Mouse (Mus musculus) E14TG2a.4 (cell line): Measurements from ENCODE around the gene Ermap.

Experiments
- CTCF ChIP-seq: conservative IDR thresholded peaks from 2 replicates; pipeline ENCODE4 v1.5.1; 2014; ENCODE audit warnings: low read length
- NANOG ChIP-seq: IDR thresholded peaks from 2 replicates; pipeline ENCODE4 v1.6.1; 2014; ENCODE audit warnings: borderline replicate concordance, low read length, mixed read lengths

DNA sequence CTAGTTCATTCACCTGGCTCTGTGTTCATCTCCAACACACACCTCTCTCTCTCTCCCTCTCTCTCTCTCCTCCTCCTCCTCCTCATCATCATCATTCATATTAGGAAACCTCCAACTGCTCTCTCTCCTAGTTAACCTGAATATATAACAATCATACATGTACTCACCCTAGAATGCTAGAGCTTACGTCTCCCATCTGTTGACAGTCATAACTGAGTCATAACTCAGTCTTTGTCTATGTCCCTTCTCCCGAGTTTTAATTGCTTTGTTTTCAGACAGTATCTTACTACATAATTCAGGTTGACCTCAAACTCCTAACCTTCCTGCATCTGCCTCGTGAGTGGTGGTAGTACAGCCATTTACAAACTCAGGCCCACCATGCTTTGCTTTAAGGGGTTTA is 1.5 kb upstream of the Ermap start:
- TF ChIP-seq CTCF (no peak), NANOG (no peak)
